Mouse (Mus musculus): ENCODE data around the gene Inafm1. TPM values are rescaled to one million over a fixed set of nuclear protein-coding genes. Genes with fewer than 3 reads are reported as not detected.
"Not testable (repeated sequence)": the region's sequence is repeated elsewhere in the genome, so short reads cannot be mapped to it uniquely, and the experiment has no call there.

The Inafm1 gene
- total RNA-seq, 1 experiment from 2014 or later: 16.6 TPM

GRCm38 (mm10) chr7:16297616-16298015 is 24.2 kb upstream of the Inafm1 start:
- no peak for DNase-seq

DNA sequence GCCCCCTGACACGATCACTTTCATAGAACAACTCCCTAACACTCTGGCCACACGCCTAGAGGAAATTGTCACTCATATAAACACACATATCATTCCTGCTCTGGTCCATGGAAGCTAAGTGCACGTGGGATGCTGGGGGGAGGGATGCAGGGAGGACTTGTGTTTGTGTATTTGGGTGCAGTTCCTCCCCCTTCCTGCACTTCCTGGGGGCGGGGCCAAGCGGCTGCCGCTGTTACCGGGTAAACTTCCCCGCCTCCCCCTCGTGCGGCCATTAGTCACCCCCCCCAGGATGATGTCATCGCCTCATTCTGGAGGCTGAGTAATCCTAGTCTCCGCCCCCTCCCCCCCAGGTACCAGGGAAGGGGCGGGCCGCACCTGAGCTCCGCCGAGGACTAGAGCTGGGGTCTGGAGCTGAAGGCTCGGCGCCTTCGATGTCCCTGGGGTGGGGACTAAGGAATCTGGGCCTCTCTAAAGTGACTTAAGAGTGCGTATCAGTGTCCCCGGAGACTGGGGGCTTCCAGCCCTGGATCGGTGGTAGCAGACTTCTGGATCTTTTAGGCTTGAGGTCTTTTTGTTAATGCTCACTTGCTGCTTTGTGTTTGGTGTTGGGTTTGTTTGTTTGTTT is 23.5 kb upstream of the Inafm1 start:
- peak; percentile 96 for DNase-seq

GRCm38 (mm10) chr7:16296146-16296545 is 22.7 kb upstream of the Inafm1 start:
- DNase-seq: no peak

- DNase-seq: peak; percentile 87
These were observed 22.0 kb upstream of the Inafm1 start for GRCm38 (mm10) chr7:16295321-16295900.

DNA sequence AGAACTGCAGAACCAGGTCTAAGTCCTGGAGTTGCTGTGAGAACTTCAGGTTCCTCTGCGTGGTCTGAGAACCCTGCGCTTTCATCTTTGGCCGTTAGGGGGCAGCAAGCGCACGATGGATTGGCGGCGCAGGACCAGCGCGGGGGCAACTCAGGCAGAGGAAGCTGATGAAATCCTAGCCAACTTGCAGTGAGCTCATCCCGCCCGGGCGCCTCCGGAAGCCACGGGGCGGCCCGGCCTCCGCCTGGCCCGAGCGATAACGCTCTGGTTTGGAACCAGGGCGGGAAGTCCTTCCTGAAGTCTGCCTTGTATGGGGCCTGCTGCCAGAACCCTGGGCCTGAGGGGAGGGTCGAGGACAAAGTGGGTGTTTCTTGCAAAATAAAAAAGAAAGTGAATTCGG is 21.4 kb upstream of the Inafm1 start:
- peak; percentile 96 for DNase-seq

DNA sequence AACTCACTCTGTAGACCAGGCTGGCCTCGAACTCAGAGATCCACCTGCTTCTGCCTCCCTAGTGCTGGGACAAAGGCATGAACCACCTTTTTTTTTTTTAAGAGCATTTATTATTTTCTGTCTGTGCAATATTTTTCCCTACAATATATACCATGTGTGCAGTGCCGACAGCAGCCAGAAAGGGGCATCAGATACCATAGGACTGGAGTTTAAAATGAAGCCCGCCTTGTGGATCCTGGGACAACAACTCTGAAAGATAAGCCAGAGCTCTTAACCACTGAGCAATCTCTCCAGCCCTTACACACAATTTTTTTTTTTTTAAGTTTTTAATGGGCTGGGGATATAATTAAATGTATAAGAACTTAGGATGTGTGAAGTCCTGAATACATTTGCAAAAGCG is 20.9 kb upstream of the Inafm1 start:
- DNase-seq: no peak

GRCm38 (mm10) chr7:16287791-16288190 is 14.4 kb upstream of the Inafm1 start:
- DNase-seq: no peak

GRCm38 (mm10) chr7:16287016-16287415 is 13.6 kb upstream of the Inafm1 start:
- no peak for DNase-seq

DNA sequence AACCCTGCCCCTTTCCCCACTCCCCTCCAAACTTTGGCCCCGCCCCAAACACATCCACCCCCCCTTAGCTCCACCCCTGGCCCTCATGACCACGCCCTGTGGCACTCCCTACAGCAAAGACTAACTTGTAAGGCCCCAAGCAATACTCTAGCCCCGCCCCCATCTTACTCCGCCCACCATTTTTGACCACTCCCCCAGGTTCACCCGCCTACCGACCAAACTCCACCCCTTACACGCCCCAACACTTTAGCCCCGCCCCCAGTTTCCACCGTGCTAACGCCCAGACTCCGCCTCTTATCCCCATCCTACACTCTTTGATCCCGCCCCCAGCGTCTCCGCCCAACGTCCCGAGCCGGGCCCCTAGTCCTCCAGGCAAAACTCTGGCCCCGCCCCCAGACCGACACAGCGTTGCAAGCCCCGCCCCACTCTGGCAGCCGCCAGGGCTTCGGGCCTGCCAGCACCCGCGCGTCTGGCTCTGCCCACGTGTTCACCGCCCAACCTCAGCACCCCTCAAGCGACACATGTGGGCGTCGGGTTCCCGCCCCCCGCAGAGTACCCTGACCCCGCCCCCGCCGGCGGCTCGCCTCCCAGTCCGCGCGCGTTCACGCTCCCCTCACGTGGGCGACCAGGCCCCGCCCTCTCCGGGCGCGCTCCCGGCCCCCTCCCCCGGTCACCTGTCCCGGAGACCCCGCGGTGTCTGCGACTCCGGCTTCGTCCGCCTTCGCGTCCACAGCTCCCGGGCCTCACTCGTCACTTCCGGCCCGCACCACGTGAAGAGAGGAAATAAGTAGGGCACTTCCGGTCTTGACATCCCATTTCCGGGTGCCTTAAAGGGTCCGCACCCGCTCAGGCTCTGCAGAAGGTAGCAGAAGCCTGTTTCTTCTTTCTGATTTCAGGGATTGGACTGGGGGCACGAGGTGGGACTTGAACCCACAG is 12.9 kb upstream of the Inafm1 start, which contains the start of gene Ccdc9:
Gene Ccdc9 (minus strand): TSS at position 770 of the 936 bp plus-strand sequence.
- peak; percentile 100 for DNase-seq

DNA sequence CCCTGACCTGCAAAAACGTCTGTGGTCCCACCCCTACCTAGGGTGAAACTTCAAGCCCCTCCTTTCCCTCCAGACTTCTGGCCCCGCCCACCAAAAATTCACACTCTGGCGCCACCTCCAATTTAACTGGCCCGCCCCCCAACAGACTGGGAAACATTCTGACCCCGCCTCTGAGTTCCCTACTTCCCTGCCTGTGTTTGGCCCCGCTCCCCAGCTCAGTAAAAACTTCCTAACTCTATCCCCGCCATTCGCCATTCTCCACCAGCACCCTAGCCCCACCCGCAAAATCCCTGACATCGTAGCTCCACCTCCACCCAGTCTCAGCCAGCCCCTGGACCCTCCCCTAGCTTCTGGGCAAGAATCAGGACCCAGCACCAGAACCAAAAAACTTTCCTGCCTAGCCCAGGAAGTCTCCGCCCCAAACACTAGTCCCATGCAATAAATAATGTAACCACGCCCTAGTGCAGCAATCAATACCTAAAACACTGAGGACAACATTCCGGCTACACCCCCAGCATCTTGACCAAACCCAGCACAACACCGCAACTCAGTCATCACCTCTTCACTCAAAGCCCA is 12.1 kb upstream of the Inafm1 start:
- peak; percentile 87 for DNase-seq

- no peak for DNase-seq
These were observed 11.5 kb upstream of the Inafm1 start for GRCm38 (mm10) chr7:16284904-16285303.

DNA sequence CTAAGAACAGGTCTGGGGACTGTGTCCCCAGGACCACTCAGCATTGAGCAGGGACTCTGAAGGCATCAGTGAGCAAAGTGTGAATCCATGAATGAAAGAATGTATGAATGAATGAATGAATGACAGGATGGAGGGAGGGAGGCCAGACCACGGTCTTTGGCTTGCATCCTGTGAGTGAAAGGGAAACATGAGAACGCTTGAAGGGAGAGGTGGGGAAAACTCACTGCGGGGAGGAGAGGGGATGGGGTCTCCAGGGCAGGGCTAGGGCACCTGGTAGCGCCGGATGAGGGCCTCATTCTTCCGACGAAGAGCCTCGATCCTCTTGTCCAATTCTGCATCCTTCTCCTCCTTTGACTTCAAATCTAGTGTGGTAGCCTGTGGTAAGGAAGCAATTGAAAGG is 10.6 kb upstream of the Inafm1 start:
- no peak for DNase-seq

DNA sequence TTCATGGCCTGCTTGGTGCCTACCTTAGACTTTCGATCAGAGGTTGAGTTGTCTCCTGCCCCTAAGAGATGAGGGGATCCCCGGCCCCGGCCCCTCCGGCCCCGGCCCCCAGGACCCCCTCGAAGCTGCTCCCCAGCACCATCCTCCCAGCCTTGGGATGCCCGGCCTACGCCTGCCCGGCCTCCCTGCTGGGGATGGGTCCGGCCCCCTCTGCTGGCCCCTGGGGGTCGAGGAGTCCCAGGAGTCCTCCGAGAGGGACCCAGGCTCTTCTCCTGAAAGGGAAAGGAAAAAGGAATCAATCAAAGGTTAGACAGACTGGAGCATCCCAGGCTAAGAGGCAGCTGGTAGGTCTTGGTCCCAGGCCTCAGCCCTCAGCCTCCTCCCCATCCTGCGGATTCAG is 8.9 kb upstream of the Inafm1 start:
- peak; percentile 8 for DNase-seq

DNA sequence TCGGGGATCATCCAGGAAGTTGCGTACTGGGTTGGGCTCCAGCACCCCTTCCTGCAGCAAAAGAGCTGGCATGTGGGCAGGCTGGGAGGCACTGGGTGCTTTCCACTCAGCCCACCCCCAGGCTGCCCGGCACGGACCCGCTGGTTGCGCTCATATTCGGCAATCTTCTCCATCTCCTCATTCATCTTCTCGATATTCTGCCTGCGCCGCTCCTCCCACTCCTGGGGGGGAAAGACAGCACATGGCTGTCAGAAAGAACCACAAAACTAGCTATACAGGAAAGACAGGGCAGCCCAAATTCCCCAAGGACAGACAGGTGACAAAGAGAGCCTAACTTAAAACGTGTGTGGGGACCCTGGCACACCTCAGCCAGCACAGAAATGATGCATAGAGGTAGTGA is 7.3 kb upstream of the Inafm1 start:
- DNase-seq: peak; percentile 7

GRCm38 (mm10) chr7:16274922-16275890 is 1.8 kb upstream of the Inafm1 start:
- DNase-seq: peak; percentile 12

GRCm38 (mm10) chr7:16273766-16274140 is 336 bp upstream of the Inafm1 start:
- peak; percentile 80 for DNase-seq

DNA sequence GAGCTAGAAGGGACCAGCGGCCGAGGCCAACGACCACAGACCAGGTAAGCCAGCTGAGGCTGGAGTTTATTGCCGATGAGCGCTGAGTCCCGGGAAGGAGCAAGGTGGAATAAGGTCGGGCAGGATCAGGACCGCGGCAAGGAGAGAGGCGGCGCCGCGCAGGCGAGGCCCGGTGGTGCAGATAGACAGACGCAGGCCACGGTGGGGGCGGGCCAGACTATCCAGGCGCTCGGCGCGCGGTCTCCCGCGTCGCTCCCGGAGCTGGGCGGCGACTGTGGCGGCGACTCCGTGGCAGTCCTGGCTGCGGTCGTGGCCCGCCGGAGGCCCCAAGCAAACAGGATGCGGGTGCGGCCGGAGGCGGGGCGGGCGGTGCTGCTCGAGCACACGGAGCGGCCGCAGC is 736 bp downstream of the Inafm1 start:
- DNase-seq: peak; percentile 90

DNA sequence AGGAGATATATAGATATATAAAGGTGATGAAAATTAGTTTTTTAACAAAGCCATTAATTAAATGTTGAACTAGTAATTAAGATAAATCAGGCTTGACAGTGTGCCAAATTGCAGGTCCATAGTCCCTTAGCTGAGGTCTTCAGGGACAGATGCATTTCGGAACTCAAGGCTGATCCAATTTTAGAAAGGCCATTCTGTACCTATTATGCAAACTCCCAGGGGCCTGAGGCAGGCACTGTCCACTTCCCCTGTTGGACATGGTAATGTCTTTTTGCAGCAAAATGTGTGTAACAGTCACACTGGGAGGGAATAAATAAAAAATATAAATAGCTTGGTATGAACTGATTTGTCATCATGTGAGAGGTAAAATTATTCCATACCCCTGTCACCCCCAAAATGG is 2.3 kb downstream of the Inafm1 start:
- DNase-seq: no peak

- DNase-seq: not testable (repeated sequence)
These were observed 6.8 kb downstream of the Inafm1 start for GRCm38 (mm10) chr7:16266593-16266992.

- no peak for DNase-seq
These were observed 7.6 kb downstream of the Inafm1 start for GRCm38 (mm10) chr7:16265856-16266255.

- no peak for DNase-seq
These were observed 9.6 kb downstream of the Inafm1 start for GRCm38 (mm10) chr7:16263843-16264242.

Data from adrenal gland, postnatal 14 days (tissue).